Mouse (Mus musculus) kidney, postnatal 36 days (tissue): ENCODE results near the gene Sult6b2.
A peak's percentile ranks its signal among the peaks of the same experiment; 100 is the strongest.

Experiments used
- DNase-seq, 2 experiments: peaks; one replicate each; pipeline ENCODE4 v3.0.0; 2021 to 2022; ENCODE audit warnings: mixed read lengths in 2 of 2

Sult6b2 gene

DNA sequence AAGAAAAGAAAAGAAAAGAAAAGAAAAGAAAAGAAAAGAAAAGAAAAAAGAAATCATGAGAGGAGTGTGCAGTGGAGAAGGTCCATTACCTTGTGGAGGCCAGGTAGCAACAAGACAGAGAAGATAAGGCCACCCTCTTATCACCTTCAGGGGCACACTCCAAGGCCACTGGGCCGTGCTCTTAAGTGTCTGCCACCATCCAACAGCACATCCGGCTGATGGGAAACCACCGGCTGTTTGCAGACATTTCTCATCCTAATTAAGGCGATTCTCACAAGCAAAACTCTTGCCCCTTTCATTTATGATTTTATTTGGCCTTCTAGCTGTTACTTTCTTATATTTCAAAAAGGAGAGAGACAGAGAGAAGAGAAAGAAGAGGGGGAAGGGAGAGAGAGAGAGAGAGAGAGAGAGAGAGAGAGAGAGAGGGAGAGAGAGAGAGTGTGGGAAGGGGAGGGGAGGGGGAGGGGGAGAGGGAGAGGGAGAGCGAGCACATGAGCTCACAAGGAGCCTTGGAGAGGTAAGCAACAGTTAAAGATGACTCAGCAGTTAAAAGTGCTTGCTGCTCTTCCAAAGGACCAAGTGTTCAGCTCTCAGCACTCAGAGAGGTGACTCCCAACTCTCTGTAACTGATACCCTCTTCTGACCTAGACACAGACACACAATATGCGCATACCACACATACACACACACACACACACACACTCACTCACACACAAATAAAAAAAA, 5.2 kb upstream of the Sult6b2 start:
- no peak for DNase-seq

GRCm38 (mm10) chr6:142806326-142806725, 2.0 kb upstream of the Sult6b2 start:
- no peak for DNase-seq

- DNase-seq = no peak
Observed at GRCm38 (mm10) chr6:142802617-142803525, 1.4 kb downstream of the Sult6b2 start.

DNA sequence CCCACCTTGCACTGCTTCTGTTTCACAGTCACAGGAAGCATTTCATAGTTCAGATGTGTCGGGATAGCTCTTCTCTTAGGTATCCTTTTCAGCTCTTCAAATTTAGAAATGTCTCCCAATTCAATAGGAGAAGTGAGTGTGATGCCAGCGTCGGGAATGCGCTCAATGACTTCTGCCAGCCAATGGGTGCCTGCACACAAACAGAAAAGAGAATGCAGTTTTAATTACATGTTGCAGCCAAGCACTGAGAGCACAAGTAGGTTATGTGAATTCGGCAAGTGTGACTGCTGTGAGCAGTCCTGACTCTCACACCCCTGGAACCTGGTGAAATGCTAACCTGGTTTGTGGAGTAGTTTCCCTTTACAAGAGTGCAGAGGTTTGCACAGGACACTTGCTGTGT, 2.6 kb downstream of the Sult6b2 start:
- DNase-seq = no peak

- no peak for DNase-seq
Observed at GRCm38 (mm10) chr6:142799704-142800374, 4.5 kb downstream of the Sult6b2 start.

- no peak for DNase-seq
Observed at GRCm38 (mm10) chr6:142798837-142799236, 5.5 kb downstream of the Sult6b2 start.

GRCm38 (mm10) chr6:142797996-142798395, 6.3 kb downstream of the Sult6b2 start:
- no peak for DNase-seq

DNA sequence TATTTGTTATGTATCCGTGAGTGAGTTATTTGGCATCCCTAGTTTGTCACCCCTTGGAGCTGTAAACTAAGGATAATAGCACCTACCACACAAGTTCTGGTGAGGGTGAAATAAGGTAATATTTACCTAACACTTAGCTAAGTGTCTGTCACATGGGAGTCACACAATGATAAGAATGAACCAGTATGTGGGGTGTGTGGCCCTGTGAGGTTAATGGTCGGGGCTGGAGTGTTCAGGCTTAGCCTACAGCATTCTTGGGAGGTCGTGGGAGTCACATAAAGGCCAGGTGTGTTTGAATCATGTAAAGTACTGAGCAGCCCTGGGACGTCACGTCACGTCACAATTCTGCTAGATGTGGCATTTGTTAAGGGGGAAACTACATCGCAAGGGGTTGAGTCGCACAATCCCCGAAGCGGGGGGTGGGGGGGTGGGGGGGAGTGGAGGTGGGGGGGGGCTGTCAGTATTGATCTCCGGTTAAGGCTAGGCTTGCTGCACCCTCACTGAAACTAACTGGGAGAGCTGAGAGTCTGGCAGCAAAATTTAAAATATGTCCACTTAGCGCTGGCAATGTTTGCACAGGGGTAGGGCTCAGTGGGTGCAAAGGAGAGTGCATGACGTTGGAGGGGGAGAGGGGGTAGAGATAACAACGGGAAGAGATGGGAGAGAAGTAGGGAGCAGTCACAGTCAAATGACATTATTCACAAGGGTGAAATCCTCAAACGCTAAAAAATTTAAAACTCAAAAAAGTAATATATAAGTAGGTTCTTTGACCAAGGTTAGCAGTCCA, 8.5 kb downstream of the Sult6b2 start:
- DNase-seq = no peak

DNA sequence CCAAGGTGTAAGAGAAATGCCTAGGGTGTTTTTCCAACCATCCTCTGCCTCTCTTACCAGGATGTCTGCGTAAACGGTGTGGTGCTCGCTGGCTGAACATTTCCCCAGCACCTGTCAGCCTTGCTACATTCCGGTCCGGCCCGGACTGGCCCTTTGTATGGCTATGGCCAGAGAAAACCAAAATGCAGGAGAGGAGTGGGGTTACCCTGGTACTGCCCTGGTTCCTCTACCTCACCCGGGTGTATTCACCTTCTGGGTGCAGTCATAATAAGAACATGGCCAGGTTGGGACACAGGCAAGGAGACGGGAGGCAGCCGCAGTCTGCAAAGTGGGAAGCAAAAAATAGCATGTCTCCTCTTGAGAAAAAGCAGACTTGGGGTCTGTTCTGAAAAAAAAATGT, 9.2 kb downstream of the Sult6b2 start:
- no peak for DNase-seq

DNA sequence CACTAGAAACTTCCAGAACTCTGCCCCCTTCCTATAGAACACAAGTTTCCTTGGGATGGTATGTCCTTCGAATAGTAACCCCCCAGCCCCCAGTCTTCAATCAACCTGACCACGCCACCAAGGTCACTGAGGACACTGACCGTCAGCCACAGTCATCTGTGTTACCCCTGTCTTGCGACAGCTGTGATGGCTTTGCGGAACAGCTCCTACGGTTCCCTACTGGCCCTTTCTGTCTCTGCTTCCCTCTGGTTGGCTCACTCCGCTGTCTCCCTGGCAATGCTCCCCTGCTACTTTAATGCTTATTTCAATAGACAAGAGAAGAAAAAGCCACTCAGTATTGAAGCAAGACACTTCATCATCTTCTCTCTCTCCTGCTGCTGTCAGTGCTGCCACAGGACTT, 10.8 kb downstream of the Sult6b2 start:
- DNase-seq = no peak

GRCm38 (mm10) chr6:142792241-142792968, 11.9 kb downstream of the Sult6b2 start:
- DNase-seq = no peak

DNA sequence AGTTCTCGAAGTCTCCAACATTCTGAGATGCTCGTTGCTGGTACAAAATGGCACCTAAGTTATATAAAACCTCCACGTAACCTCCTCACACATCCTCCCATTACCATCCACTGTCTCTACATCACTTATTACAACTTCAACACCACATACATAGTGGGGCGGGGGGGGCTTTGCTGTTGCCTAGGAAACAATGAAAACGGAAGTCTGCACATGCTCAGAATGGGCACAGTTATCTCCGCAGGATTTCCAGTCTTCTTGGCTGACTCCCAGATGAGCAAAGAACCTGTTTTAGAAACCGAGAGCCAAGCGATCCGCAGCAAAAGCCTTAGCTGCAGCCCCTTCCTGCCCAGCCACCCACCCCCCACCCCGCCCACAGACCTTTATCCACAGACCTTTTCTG, 14.6 kb downstream of the Sult6b2 start:
- no peak for DNase-seq

DNA sequence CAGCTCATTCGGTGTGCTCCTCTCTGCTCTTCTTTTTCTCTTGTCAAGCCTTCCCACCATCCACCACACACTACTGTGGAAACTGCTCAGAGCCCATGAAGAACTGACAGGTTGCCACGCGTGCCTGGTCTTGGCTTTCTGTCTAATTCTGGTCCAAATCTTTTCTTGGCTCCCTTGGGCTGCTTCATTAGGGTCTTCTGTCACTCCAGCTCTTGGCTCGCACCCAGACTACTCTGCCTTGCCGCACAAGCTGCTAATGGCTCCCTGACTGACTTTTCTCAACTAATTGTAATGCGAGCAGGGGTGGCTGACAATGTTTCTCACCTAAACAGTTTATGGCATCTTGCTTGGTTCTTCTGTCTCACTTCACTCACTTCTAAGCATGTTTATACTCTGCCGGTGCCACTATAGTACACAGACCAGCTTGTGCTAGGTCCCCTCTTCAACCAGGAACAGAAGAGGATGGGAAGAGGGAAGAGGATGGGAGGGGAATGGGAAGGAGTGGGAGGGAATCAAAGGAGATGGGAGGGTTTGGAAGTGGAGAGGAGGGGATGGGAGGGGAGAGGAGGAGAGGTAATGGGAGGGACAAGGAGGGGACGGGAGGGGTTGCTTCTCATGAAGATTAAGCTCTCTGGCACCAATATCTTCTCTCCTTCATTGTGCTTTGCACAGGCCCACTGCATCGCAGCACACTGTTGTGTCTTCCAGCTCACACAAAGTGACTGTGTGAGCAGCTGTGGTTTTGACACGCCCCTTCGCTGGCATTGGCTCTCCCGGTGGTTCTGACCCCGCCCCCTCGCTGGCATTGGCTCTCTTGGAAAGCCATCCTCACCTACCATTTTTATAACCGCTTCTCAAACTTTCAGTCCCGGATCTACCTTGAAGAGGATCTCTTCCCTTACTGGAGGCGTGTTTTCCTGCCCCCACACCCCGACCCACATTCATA, 16.0 kb downstream of the Sult6b2 start:
- peak in 1 of 2 experiments; percentile 33 for DNase-seq

GRCm38 (mm10) chr6:142786106-142786505, 18.2 kb downstream of the Sult6b2 start:
- DNase-seq = no peak

DNA sequence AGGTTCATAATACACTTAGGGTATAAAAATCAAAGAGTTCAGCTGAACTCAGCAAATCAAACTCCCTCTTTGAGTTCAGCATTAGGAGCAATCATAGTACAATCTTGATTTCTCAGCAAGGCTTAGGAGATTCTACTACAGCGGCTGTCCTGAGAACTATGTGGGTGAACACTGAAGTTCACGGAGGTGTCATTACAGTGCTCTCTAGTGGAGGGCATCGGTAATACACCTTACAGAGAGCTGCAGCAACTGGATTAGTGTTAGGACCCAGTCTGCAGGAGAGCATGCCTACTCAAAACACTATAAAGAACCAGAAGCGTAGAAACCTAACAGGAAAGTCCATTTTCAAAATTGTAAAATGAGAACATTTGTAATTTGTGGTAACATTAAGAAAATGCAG, 19.0 kb downstream of the Sult6b2 start:
- peak; percentile 69 to 82 for DNase-seq

- no peak for DNase-seq
Observed at GRCm38 (mm10) chr6:142781286-142781685, 23.0 kb downstream of the Sult6b2 start.

DNA sequence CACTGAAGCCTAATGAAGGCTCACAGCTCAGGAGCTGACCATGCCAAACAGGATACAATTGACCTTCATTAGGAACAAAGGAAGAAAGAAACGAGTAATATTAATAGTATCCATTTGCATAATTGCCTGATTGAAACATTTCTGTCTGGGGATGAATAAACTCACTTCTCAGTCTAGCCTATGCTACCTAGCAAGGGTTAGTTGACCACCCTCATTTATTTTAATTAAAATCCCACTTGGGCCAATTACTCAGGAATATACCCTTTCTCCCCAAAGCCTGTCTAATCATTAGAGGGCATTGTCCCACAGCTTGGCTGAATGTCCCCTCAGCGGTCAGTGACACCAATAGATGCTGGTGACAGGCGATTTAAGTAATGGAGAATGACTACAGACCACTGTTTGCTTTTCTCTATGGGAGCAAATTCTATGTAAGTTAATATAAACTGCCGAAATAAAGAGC, 23.7 kb downstream of the Sult6b2 start:
- DNase-seq = no peak

DNA sequence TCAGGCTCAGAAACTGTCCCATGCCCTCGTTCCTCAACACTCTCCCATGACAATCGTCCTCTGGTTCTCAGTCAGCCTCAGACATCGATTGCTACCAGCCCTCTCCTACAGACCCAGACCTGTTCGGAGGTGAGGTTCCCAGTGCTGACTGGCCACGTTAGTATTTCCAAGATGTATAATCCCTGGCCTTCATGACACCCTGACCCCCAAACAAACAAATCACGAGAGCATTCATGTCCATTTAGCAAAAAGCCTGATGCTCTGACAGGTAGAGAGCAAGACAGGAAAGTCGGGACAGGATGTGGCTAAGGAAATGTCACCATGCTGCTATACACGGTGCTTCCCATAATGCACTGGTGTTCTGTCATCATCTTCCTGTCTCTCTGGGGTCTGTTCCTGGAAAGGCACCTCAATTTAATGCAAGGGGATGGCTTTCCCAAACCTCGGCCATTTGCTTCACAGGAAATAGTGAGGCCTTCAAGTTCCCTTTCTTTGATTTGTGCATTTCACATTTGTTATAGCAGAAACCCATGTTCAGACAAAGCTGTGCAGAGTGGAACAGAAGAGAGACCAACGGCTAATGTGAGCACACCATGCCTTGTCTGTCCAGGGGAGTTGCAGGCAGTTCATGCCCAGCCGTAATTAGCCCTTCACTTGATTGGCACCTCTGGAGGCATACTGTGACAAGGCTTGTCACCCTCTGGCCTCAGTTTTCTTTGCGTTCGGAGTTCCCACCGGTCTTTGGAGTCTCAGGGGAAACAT, 24.3 kb downstream of the Sult6b2 start:
- DNase-seq = no peak

DNA sequence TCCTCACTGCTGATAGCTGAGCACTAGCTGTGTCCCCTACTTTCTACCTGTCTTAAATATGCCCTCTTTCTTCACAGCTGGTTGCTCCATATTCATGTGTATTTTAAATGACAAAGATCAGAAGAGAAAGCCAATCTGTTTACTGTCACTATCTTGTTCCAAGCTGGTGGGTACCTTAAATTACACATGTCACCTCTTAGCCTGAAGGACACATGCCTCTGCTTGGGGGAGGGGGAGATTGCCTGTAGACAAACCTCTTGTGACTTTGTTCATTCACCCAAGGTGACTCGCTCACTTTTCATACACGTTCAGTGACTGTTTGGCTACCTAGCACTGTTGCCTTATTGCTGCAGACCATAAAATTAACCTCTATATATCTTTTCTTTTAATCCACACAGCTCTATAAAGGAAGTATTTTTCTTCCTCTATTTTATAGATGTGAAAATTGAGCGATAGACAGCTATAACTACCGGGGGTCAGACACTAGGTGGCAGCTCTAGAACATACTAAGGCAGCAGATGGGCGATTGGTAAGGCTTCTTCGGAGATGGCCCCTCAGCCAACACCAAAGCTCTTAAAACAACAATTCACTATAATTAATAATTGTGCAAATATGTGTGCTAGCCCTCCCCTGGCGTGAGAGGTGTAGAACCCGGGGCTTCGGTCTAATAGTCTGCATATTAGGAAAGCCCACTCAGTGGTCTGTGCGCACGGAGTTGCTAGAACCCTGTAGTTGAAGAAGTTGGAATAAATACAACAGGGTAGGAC, 25.1 kb downstream of the Sult6b2 start:
- peak; percentile 41 to 66 for DNase-seq
